Mouse (Mus musculus) intestine, embryonic 15.5 days (tissue): ENCODE results near the gene Aldh3a2. TPM values are rescaled to one million over a fixed set of nuclear protein-coding genes. Genes with fewer than 3 reads are reported as not detected.

ENCODE experiments used
- ATAC-seq: fragments of 200-750 bp; cut with Nextera tagmentation; 2 replicates; pipeline ENCODE4 v1.8.0; 2017; ENCODE audit warnings: moderate TSS enrichment, moderate library complexity
- H3K27ac ChIP-seq: fragments of 300-500 bp; sonication (generic); 2 replicates; pipeline ENCODE4 v1.5.1; 2015; ENCODE audit warnings: mild to moderate bottlenecking, inconsistent platforms
- H3K27me3 ChIP-seq: fragments of 300-500 bp; sonication (generic); replicated peaks from 2 replicates; pipeline ENCODE4 v1.6.1; 2015; ENCODE audit warnings: inconsistent platforms
- H3K36me3 ChIP-seq: fragments of 300-500 bp; sonication (generic); 2 replicates; pipeline ENCODE4 v1.6.1; 2015; ENCODE audit warnings: inconsistent platforms
- H3K4me1 ChIP-seq: fragments of 300-500 bp; sonication (generic); replicated peaks from 2 replicates; pipeline ENCODE4 v1.6.1; 2015; ENCODE audit warnings: inconsistent platforms
- H3K4me2 ChIP-seq: fragments of 300-500 bp; sonication (generic); replicated peaks from 2 replicates; pipeline ENCODE4 v1.6.1; 2015; ENCODE audit warnings: mild to moderate bottlenecking, inconsistent platforms
- H3K4me3 ChIP-seq: fragments of 300-500 bp; sonication (generic); replicated peaks from 2 replicates; pipeline ENCODE4 v1.5.1; 2015; ENCODE audit warnings: inconsistent platforms
- H3K9ac ChIP-seq: fragments of 300-500 bp; sonication (generic); 2 replicates; pipeline ENCODE4 v1.6.1; 2015; ENCODE audit warnings: inconsistent platforms
- H3K9me3 ChIP-seq: fragments of 300-500 bp; sonication (generic); 2 replicates; pipeline ENCODE4 v1.6.1; 2016; ENCODE audit warnings: inconsistent platforms
- WGBS: fragments of 180-500 bp; shearing (Covaris S2); methylation state at CpG from one replicate; pipeline ENCODE4 v1.1.7; 2015; 5-methylcytosine and 5-hydroxymethylcytosine counted together
- polyA plus RNA-seq: library from polyadenylated mRNA; unstranded; fragments of >200 nt; fragmentation: Nextera tagmentation; extraction: Ambion mirVana; gene quantifications from 2 replicates; pipeline ENCODE4 v1.2.1, GENCODE M21; 2015

The Aldh3a2 gene
- polyA plus RNA-seq, 1 experiment from 2014 or later, result 51.6 TPM

GRCm38 (mm10) chr11:61225511-61225910 is 41.8 kb downstream of the Aldh3a2 start:
- H3K9me3 ChIP-seq, result no peaks in the 10 kb centered on the region

DNA sequence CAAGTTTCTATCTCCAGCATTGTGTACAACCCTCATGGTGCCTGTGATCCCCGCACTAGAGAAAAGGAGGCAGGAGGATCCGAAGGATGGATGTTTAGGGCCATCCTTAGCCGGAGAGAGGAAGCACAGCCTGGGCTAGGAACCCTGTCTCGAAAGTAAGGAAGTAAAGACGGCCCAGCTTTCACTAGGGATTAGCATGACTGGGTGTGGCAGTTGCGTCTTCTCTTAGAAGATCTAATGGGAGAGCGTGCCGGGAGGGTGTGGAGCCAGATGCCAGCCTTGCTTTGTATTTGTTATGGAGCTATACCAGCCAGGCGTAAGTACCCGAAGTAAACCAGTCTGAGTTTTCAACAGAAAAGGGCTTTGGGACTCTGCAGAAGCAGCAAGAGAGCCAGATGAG is 42.4 kb downstream of the Aldh3a2 start:
- no peak overlapping the region for H3K4me3 ChIP-seq
- no peak overlapping the region for H3K27ac ChIP-seq
- H3K4me1 ChIP-seq, result no peaks in the 10 kb centered on the region
- 87% methylated on average over 10 of the region's 10 CpGs for WGBS
- ATAC-seq, result no peak
- no peak overlapping the region for H3K9ac ChIP-seq
- no peak overlapping the region for H3K4me2 ChIP-seq
- no peaks in the 10 kb centered on the region for H3K9me3 ChIP-seq
- no peaks in the 10 kb centered on the region for H3K36me3 ChIP-seq
- no peaks in the 10 kb centered on the region for H3K27me3 ChIP-seq

More at GRCm38 (mm10) chr11:61225511-61225910, 41.8 kb downstream of the Aldh3a2 start:
- Histone ChIP-seq H3K27ac (no peak overlapping the region), H3K9ac (no peak overlapping the region), H3K27me3 (no peaks in the 10 kb centered on the region), H3K4me3 (no peak overlapping the region), H3K4me2 (no peak overlapping the region), H3K36me3 (no peaks in the 10 kb centered on the region), H3K4me1 (no peaks in the 10 kb centered on the region)
- 75% methylated on average over 4 of the region's 4 CpGs for WGBS
- ATAC-seq, result no peak

GRCm38 (mm10) chr11:61224234-61224744 is 43.0 kb downstream of the Aldh3a2 start:
- no peak overlapping the region for H3K4me3 ChIP-seq
- 69% methylated on average over 6 of the region's 6 CpGs for WGBS
- H3K9ac ChIP-seq, result no peak overlapping the region
- no peak overlapping the region for H3K4me2 ChIP-seq
- no peaks in the 10 kb centered on the region for H3K27me3 ChIP-seq
- H3K36me3 ChIP-seq, result no peaks in the 10 kb centered on the region
- H3K4me1 ChIP-seq, result no peaks in the 10 kb centered on the region
- no peak overlapping the region for H3K27ac ChIP-seq
- no peaks in the 10 kb centered on the region for H3K9me3 ChIP-seq
- ATAC-seq, result no peak

- Histone ChIP-seq H3K4me2 (no peak overlapping the region), H3K27ac (no peak overlapping the region), H3K4me3 (no peak overlapping the region), H3K36me3 (no peaks in the 10 kb centered on the region), H3K9ac (no peak overlapping the region), H3K9me3 (no peaks in the 10 kb centered on the region), H3K27me3 (no peaks in the 10 kb centered on the region), H3K4me1 (no peaks in the 10 kb centered on the region)
- WGBS, result 86% methylated on average over 9 of the region's 9 CpGs
- no peak for ATAC-seq
These were observed 44.1 kb downstream of the Aldh3a2 start for GRCm38 (mm10) chr11:61222971-61223745.

- Histone ChIP-seq H3K36me3 (no peaks in the 10 kb centered on the region), H3K4me3 (no peak overlapping the region), H3K9ac (no peak overlapping the region), H3K4me1 (no peaks in the 10 kb centered on the region), H3K27me3 (no peaks in the 10 kb centered on the region), H3K27ac (no peak overlapping the region), H3K4me2 (no peak overlapping the region), H3K9me3 (no peaks in the 10 kb centered on the region)
- WGBS, result 68% methylated on average over 1 of the region's 1 CpGs
- ATAC-seq, result no peak
These were observed 45.3 kb downstream of the Aldh3a2 start for GRCm38 (mm10) chr11:61222007-61222406.

DNA sequence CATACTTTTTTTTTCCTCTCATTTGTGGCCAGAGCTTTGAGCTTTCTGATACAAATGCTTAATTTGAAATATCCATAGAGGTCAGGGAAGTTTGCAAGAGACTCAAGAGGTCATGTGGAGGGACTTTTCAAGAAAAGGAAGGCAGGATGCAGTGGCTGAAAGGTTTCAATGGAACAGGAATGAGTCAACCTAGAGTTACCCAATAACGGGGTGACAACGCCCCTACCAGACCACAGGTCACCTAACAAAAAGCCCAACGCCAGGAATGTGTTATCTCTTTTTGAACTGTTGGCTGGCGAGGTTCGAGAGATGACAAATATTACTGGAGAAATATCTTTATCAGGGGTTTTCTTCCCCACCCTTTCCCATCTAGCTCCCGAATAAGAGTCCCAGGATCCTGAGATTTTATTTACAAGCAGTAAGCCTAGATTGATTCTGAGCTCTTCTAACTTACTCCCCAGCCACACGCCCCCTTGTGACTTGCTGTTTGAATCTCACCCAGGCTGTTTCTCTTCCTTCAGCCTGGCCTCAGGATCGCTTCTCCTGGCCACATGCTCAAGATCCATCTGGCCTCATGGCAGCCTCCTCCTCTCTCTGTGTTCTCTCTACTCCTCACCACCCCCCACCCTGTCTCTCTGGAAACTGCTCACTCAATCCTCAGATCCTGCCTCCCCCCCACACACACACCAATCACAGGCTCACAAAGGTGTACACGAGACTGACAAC is 46.9 kb downstream of the Aldh3a2 start:
- Histone ChIP-seq H3K9ac (no peak overlapping the region), H3K36me3 (no peaks in the 10 kb centered on the region), H3K4me1 (no peaks in the 10 kb centered on the region), H3K4me2 (no peak overlapping the region), H3K27me3 (no peaks in the 10 kb centered on the region), H3K4me3 (no peak overlapping the region), H3K9me3 (no peaks in the 10 kb centered on the region), H3K27ac (no peak overlapping the region)
- WGBS, result 57% methylated on average over 9 of the region's 9 CpGs
- no peak for ATAC-seq

DNA sequence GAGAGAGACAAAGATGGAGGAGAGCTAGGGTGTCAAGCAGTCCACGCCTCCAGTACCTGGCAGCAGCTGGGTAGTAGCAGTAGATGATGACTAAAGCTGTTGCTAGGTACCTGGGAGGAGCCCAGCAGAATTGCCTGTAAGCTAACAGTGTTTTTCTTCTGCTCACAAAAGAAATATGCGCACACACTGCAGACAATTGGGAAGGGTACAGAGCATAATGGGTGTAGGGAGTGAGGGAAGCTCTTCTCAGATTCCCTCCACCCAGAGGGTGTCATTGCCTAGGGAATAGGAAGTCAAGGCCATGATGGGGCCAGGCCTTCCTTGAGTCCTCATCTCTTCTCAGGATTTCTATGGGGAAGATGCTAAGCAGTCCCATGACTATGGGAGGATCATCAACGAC is 51.3 kb downstream of the Aldh3a2 start:
- ATAC-seq, result no peak
- Histone ChIP-seq H3K4me2 (no peak overlapping the region), H3K9me3 (no peaks in the 10 kb centered on the region), H3K36me3 (no peaks in the 10 kb centered on the region), H3K27ac (no peak overlapping the region), H3K4me1 (no peaks in the 10 kb centered on the region), H3K4me3 (no peak overlapping the region), H3K27me3 (peaks cover 10% of the 10 kb centered on the region), H3K9ac (no peak overlapping the region)
- WGBS, result 74% methylated on average over 3 of the region's 3 CpGs

- WGBS, result 42% methylated on average over 20 of the region's 20 CpGs
- Histone ChIP-seq H3K27me3 (peaks cover 10% of the 10 kb centered on the region), H3K27ac (no peak overlapping the region), H3K4me3 (no peak overlapping the region), H3K4me2 (no peak overlapping the region), H3K9me3 (no peaks in the 10 kb centered on the region), H3K9ac (no peak overlapping the region), H3K36me3 (no peaks in the 10 kb centered on the region), H3K4me1 (no peaks in the 10 kb centered on the region)
- no peak for ATAC-seq
These were observed 55.2 kb downstream of the Aldh3a2 start for GRCm38 (mm10) chr11:61212102-61212501.

DNA sequence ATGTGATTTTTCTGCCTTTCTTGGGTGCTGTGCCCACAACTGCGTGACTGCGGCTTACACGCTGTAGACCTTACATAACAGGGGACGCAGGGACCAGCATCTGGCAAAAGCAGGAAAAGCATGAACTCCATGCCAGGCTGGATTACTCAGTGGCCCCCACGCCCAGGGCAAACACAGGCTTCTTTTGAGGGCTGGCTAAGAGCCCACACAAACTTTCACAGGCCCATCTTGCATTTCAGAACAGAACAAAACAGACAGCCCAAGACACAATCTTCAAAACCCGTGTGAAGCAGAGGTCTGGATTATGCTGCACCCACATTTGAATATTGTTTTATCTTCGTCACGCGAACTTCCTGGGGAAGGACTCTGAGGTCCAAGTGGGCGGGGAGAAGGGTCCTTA is 58.9 kb downstream of the Aldh3a2 start:
- H3K27me3 ChIP-seq, result peaks cover 10% of the 10 kb centered on the region
- H3K9me3 ChIP-seq, result no peaks in the 10 kb centered on the region
- H3K36me3 ChIP-seq, result no peaks in the 10 kb centered on the region
- no peaks in the 10 kb centered on the region for H3K4me1 ChIP-seq
- WGBS, result 76% methylated on average over 10 of the region's 10 CpGs
- ATAC-seq, result no peak
- no peak overlapping the region for H3K4me2 ChIP-seq
- H3K27ac ChIP-seq, result no peak overlapping the region
- no peak overlapping the region for H3K4me3 ChIP-seq
- H3K9ac ChIP-seq, result no peak overlapping the region

- no peak within 1 kb of the TSS for H3K27ac ChIP-seq
- H3K9me3 ChIP-seq, result no peaks in the 10 kb centered on the region
- H3K9ac ChIP-seq, result no peak within 1 kb of the TSS
- no peak within 1 kb of the TSS for H3K4me3 ChIP-seq
- peaks cover 10% of the 10 kb centered on the region for H3K27me3 ChIP-seq
- H3K4me1 ChIP-seq, result no peaks in the 10 kb centered on the region
- ATAC-seq, result no peak
- no peak within 1 kb of the TSS for H3K4me2 ChIP-seq
- WGBS, result 80% methylated on average over 10 of the region's 10 CpGs
- no peaks in the 10 kb centered on the region for H3K36me3 ChIP-seq
These were observed 59.6 kb downstream of the Aldh3a2 start, which contains the start of gene Aldh3a1 for GRCm38 (mm10) chr11:61207487-61208246. Gene Aldh3a1 (plus strand): TSS chr11:61207537.

GRCm38 (mm10) chr11:61206136-61206535 is 61.1 kb downstream of the Aldh3a2 start:
- no peaks in the 10 kb centered on the region for H3K27me3 ChIP-seq
- no peak for ATAC-seq
- H3K27ac ChIP-seq, result no peak overlapping the region
- H3K9me3 ChIP-seq, result no peaks in the 10 kb centered on the region
- 93% methylated on average over 3 of the region's 3 CpGs for WGBS
- no peaks in the 10 kb centered on the region for H3K4me1 ChIP-seq
- no peak overlapping the region for H3K4me2 ChIP-seq
- no peaks in the 10 kb centered on the region for H3K36me3 ChIP-seq
- H3K4me3 ChIP-seq, result no peak overlapping the region
- H3K9ac ChIP-seq, result no peak overlapping the region
